In the genomic region with DNA sequence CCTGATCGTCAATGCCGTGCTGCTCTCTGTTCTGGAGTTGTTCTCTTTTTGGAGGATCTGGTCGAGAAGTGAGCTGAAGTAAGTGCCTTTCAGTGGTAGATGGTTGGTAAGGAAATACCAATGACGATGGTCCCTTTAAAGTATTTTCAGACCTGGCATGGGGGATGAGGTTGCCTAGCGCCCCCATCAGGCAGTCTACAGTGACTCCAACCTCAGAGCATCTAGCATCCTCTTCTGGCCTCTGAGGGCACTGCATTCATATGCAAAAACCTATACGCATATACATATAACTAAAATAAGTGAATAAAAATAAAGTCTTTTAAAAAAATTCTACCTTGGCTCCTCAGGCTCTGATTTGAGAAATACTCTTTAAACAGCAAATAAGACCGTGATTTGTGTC, we compare ENCODE assay signal across 19 mouse cellular contexts. TPM values are rescaled to one million over a fixed set of nuclear protein-coding genes. Genes with fewer than 3 reads are reported as not detected.
DNase-seq lines count a peak whose midpoint lies in the region; TF ChIP-seq lines count a peak whose summit lies in the region.
"Had no signal": no experiment of that assay in that cellular context is flagged by ENCODE, and none has a peak within 500 bp of the region (broad histone marks: within the 10 kb centered on the region; RNA-seq: fewer than 3 reads in every experiment).

No protein-coding gene starts in this region.

- DNase-seq in left cerebral cortex, adult 2 months (ENCODE audit: extremely low spot score in 1 of 2, low spot score in 2 of 2) = no peak
- no peak for DNase-seq in left cerebral cortex, postnatal 4 days
- DNase-seq in 416B (ENCODE audit: low read depth) = peak; percentile 25
- DNase-seq in brain, embryonic 14.5 days (ENCODE audit: low read depth) = no peak
- no peak for DNase-seq in limb, embryonic 10.5 days (ENCODE audit: low spot score)
- no peak for DNase-seq in midbrain, embryonic 10.5 days (ENCODE audit: low spot score)
- DNase-seq: cerebellum, adult 9-11 months; kidney, postnatal 10 days; layer of hippocampus, postnatal 36 days; thymus, postnatal 36 days had no signal

- intact Hi-C loops in left cerebral cortex, adult 2 months (cut with DNase I) = no loop called here
- intact Hi-C loops in left cerebral cortex, postnatal 4 days (cut with DNase I) = no loop called here

- H3K9me3 ChIP-seq in E14TG2a.4 (ENCODE audit: low read length) = no peaks in the 10 kb centered on the region
- H3K9me3 ChIP-seq in limb, embryonic 10.5 days (replicated peaks) = no peaks in the 10 kb centered on the region
- H3K9me3 ChIP-seq in midbrain, embryonic 10.5 days (replicated peaks) = no peaks in the 10 kb centered on the region
- H3K9me3 ChIP-seq: hindbrain, embryonic 12.5 days had no signal

- TF ChIP-seq POLR2A in brain, embryonic 14.5 days (IDR thresholded peaks at IDR 0.05; ENCODE audit: borderline replicate concordance, extremely low read depth, insufficient read depth, insufficient read length, poor library complexity, severe bottlenecking) = no peak

- 88% methylated on average over 7 of the region's 7 CpGs for WGBS in limb, embryonic 10.5 days
- 91% methylated on average over 7 of the region's 7 CpGs for WGBS in midbrain, embryonic 10.5 days

- no peaks in the 10 kb centered on the region for H3K27me3 ChIP-seq in E14TG2a.4 (ENCODE audit: insufficient read depth, low read length)
- H3K27me3 ChIP-seq in limb, embryonic 10.5 days (ENCODE audit: low read depth, poor library complexity, severe bottlenecking) = no peaks in the 10 kb centered on the region
- no peaks in the 10 kb centered on the region for H3K27me3 ChIP-seq in midbrain, embryonic 10.5 days (ENCODE audit: low read depth, poor library complexity, severe bottlenecking)
- H3K27me3 ChIP-seq: hindbrain, embryonic 12.5 days had no signal

- peak; percentile 27 for TF ChIP-seq CTCF in left cerebral cortex, adult 2 months (IDR thresholded peaks at IDR 0.05)
- TF ChIP-seq CTCF in E14TG2a.4 (conservative IDR thresholded peaks at IDR 0.05; ENCODE audit: low read length) = peak; percentile 98
- peak; percentile 27; the same call in 1 of the 2 replicates for TF ChIP-seq CTCF in brain, embryonic 14.5 days (IDR thresholded peaks at IDR 0.05; ENCODE audit: borderline replicate concordance, extremely low read depth, insufficient read depth, insufficient read length)

- peaks cover 13% of the 10 kb centered on the region for H3K4me1 ChIP-seq in E14TG2a.4 (replicated peaks; ENCODE audit: low read depth, low read length)
- H3K4me1 ChIP-seq in limb, embryonic 10.5 days = no peaks in the 10 kb centered on the region
- no peaks in the 10 kb centered on the region for H3K4me1 ChIP-seq in midbrain, embryonic 10.5 days
- H3K4me1 ChIP-seq: hindbrain, embryonic 12.5 days had no signal

- H3K27ac ChIP-seq in left cerebral cortex, adult 2 months = no peak overlapping the region
- H3K27ac ChIP-seq in limb, embryonic 10.5 days = no peak overlapping the region
- H3K27ac ChIP-seq in midbrain, embryonic 10.5 days (replicated peaks) = no peak overlapping the region
- H3K27ac ChIP-seq: hindbrain, embryonic 12.5 days had no signal

- no peak overlapping the region for H3K4me3 ChIP-seq in left cerebral cortex, adult 2 months
- H3K4me3 ChIP-seq in E14TG2a.4 (replicated peaks; ENCODE audit: low read length) = no peak overlapping the region
- H3K4me3 ChIP-seq in limb, embryonic 10.5 days = no peak overlapping the region
- H3K4me3 ChIP-seq in midbrain, embryonic 10.5 days = no peak overlapping the region
- H3K4me3 ChIP-seq: hindbrain, embryonic 12.5 days; myocyte had no signal

- H3K36me3 ChIP-seq in E14TG2a.4 (ENCODE audit: insufficient read depth, low read length) = peaks cover 86% of the 10 kb centered on the region
- peaks cover 95% of the 10 kb centered on the region for H3K36me3 ChIP-seq in limb, embryonic 10.5 days
- peaks cover 94% of the 10 kb centered on the region for H3K36me3 ChIP-seq in midbrain, embryonic 10.5 days

RNA-seq across cellular contexts. Expression of a gene that starts 27.3 kb away (rescaled TPM):
- total RNA-seq in left cerebral cortex, adult 2 months (2021) = 1 to 10 TPM; 3.9 to 5.3 TPM
- total RNA-seq in left cerebral cortex, postnatal 4 days (2021) = 1 to 10 TPM; 4.6 to 6.1 TPM
- polyA plus RNA-seq in brain, embryonic 14.5 days (2012; rRNA removed) = 5.4 TPM in 2 replicates
- polyA plus RNA-seq in limb, embryonic 10.5 days (2016; fragmentation: Nextera tagmentation; extraction: Ambion mirVana) = 7.3 and 8.2 TPM in 2 replicates
- 8.5 and 9.6 TPM in 2 replicates for polyA plus RNA-seq in midbrain, embryonic 10.5 days (2016; fragmentation: Nextera tagmentation; extraction: Ambion mirVana)

RNA-seq across cellular contexts. Expression of a gene that starts 27.3 kb away (rescaled TPM):
- total RNA-seq in left cerebral cortex, adult 2 months (2021) = 10 to 100 TPM; 34.8 to 40.6 TPM
- total RNA-seq in left cerebral cortex, postnatal 4 days (2021) = 10 to 100 TPM; 38.1 to 41.8 TPM
- 40.1 and 41.5 TPM in 2 replicates for polyA plus RNA-seq in brain, embryonic 14.5 days (2012; rRNA removed)
- 31.3 and 37.4 TPM in 2 replicates for polyA plus RNA-seq in limb, embryonic 10.5 days (2016; fragmentation: Nextera tagmentation; extraction: Ambion mirVana)
- polyA plus RNA-seq in midbrain, embryonic 10.5 days (2016; fragmentation: Nextera tagmentation; extraction: Ambion mirVana) = 38.8 and 41.7 TPM in 2 replicates

RNA-seq across cellular contexts. Expression of a gene that starts 31.0 kb away (rescaled TPM):
- total RNA-seq in left cerebral cortex, adult 2 months (2021) = 10 to 100 TPM; 21.0 to 22.8 TPM
- total RNA-seq in left cerebral cortex, postnatal 4 days (2021) = 10 to 100 TPM; 32.4 to 37.4 TPM
- 23.6 and 24.3 TPM in 2 replicates for polyA plus RNA-seq in brain, embryonic 14.5 days (2012; rRNA removed)
- polyA plus RNA-seq in limb, embryonic 10.5 days (2016; fragmentation: Nextera tagmentation; extraction: Ambion mirVana) = 43.0 and 46.6 TPM in 2 replicates
- polyA plus RNA-seq in midbrain, embryonic 10.5 days (2016; fragmentation: Nextera tagmentation; extraction: Ambion mirVana) = 45.7 and 47.2 TPM in 2 replicates

RNA-seq across cellular contexts. Expression of a gene that starts 31.8 kb away (rescaled TPM):
- total RNA-seq in left cerebral cortex, adult 2 months (2021) = not detected
- not detected for total RNA-seq in left cerebral cortex, postnatal 4 days (2021)
- 0.29 and 0.34 TPM in 2 replicates for polyA plus RNA-seq in brain, embryonic 14.5 days (2012; rRNA removed)
- polyA plus RNA-seq in limb, embryonic 10.5 days (2016; fragmentation: Nextera tagmentation; extraction: Ambion mirVana) = 0.15 TPM in 1 of 2 replicates, not detected in the other
- polyA plus RNA-seq in midbrain, embryonic 10.5 days (2016; fragmentation: Nextera tagmentation; extraction: Ambion mirVana) = 0.14 TPM in 1 of 2 replicates, not detected in the other
- total RNA-seq: adrenal gland, postnatal 4 days; gastrocnemius, adult 8-10 months; layer of hippocampus, postnatal 36 days; megakaryocyte, adult 5-6 weeks had no signal
- polyA plus RNA-seq: embryonic facial prominence, embryonic 11.5 days; forebrain, embryonic 11.5 days; heart, embryonic 11.5 days; myocyte had no signal

Comparison
In these comparisons a context has a peak if more than half of its experiments do, and no peak if none do; other contexts are left out.
1. CTCF ChIP-seq: peak in every context shown above with its lines; median percentile 98 in E14TG2a.4; 27 in left cerebral cortex, adult 2 months; 27 in brain, embryonic 14.5 days.